Mouse (Mus musculus): Measurements from ENCODE around the gene Zbtb40. TPM values are rescaled to one million over a fixed set of nuclear protein-coding genes. Genes with fewer than 3 reads are reported as not detected.

The Zbtb40 gene
- total and polyA plus RNA-seq, 2 experiments from 2014 or later = 0.87 to 6.2 TPM

DNA sequence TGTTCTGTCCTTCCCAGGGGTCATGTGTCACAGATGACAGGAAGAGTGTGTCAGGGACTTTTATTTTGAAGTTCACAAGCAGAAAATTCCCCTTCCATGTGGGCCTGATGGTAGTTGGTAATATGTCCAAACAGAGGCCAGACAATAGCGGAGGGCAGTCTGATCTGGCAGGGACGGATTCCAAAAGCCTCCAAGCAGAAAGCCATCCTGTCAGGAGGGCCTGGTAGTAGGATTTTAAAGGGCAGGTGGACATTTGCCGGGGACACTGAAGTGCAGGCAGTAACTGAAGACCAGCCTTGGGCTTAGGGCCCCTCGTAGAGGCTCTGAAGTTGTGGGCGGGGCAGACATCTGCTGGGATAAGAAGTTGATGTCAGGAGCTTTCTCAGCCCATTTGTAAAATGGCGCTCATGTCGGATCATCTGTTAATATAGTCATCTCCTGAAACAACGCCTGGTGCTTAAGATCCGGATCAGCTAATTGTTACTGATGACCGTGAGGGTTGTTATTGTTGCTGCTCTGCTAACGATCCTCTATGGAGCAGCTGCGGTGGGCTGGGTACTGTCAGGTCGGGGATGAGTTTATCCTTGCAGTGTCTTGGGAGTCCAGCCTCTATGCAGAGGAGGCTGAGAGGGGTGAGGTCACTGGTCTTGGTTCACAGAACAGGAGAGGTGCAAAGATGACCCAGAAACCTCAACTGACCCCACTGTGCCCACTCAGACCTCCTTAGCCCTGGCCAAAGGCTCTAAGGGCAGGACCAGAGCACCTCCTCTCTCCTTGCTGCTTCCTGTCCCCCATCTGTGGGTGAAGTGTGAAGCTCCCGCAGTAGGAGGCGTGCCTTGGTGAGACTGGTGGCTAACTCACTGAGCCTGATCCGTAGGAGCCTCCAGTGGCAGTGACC is 81.9 kb downstream of the Zbtb40 start:
- H3K27ac ChIP-seq (ENCODE audit: low read depth, low read length) = peak overlapping the region; percentile 45; the same call in 1 of the 2 replicates
- H3K4me1 ChIP-seq (ENCODE audit: insufficient read depth) = peaks cover 16% of the 10 kb centered on the region
- H3K4me2 ChIP-seq (ENCODE audit: low read depth) = 0 out of 2 replicates have a peak overlapping the region, but pooled peaks have one; percentile 31
- no peak overlapping the region for H3K4me3 ChIP-seq (ENCODE audit: low read depth, low read length)
- WGBS = 35% methylated on average over 16 of the region's 16 CpGs
- TF ChIP-seq CTCF (IDR thresholded peaks at IDR 0.05; ENCODE audit: low read depth) = no peak
- no peaks in the 10 kb centered on the region for H3K9me3 ChIP-seq (ENCODE audit: low read length)
- ATAC-seq = no peak
- DNase-seq = no peak
- no peak overlapping the region for H3K9ac ChIP-seq
- no peaks in the 10 kb centered on the region for H3K27me3 ChIP-seq (ENCODE audit: insufficient read depth, low read length)
- H3K36me3 ChIP-seq (ENCODE audit: insufficient read depth) = no peaks in the 10 kb centered on the region

DNA sequence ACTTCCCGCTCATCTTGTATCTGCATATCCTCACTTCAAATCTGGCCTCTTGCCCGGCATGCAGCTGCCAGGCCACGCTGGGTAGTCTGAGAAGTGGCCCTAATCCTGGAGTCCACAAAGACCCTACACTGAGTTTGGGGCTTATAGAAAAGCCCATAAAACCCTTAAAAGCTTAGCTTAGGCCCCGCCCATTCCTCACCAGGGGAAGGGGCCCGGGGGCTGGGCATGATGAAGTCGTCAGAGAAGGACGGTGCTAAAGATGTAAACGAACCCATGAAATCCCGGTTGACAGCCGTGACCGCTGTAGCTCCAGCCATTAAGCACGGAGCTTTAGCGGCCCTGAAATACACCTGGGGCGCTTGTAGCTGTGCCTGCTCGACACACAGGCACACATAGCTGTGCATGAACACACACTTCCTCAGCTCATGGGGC is 83.6 kb downstream of the Zbtb40 start:
- 23% methylated on average over 15 of the region's 15 CpGs for WGBS
- H3K27ac ChIP-seq (ENCODE audit: low read depth, low read length) = no peak overlapping the region
- no peak for ATAC-seq
- peaks cover 16% of the 10 kb centered on the region for H3K4me1 ChIP-seq (ENCODE audit: insufficient read depth)
- H3K4me2 ChIP-seq (ENCODE audit: low read depth) = no peak overlapping the region
- H3K9ac ChIP-seq = no peak overlapping the region
- no peak overlapping the region for H3K4me3 ChIP-seq (ENCODE audit: low read depth, low read length)
- no peaks in the 10 kb centered on the region for H3K36me3 ChIP-seq (ENCODE audit: insufficient read depth)
- H3K27me3 ChIP-seq (ENCODE audit: insufficient read depth, low read length) = no peaks in the 10 kb centered on the region
- no peaks in the 10 kb centered on the region for H3K9me3 ChIP-seq (ENCODE audit: low read length)
- DNase-seq = no peak
- no peak for TF ChIP-seq CTCF (IDR thresholded peaks at IDR 0.05; ENCODE audit: low read depth)

DNA sequence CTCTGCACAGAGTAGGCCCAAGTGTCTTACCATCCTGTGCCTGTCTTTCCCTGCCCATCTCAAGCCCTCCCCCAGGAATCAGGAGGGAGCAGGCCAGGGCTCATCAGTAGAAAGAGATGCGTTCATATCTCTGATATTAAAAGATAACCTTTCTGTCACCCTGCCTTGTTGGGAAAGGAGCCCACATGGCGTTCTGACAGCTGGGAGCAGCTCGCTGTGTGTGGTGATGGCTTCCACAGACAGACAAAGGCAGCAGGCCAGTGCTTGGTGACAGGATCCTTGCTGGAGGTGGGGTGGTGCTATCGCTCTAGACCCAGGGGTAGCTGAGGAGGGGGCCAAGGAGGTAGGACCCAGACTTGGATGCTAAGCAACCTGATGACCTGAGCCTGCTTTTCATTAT is 86.2 kb downstream of the Zbtb40 start:
- H3K27ac ChIP-seq (ENCODE audit: low read depth, low read length) = no peak overlapping the region
- no peaks in the 10 kb centered on the region for H3K9me3 ChIP-seq (ENCODE audit: low read length)
- H3K4me2 ChIP-seq (ENCODE audit: low read depth) = no peak overlapping the region
- WGBS = 53% methylated on average over 4 of the region's 4 CpGs
- no peak for TF ChIP-seq CTCF (IDR thresholded peaks at IDR 0.05; ENCODE audit: low read depth)
- peaks cover 12% of the 10 kb centered on the region for H3K27me3 ChIP-seq (ENCODE audit: insufficient read depth, low read length)
- no peak overlapping the region for H3K9ac ChIP-seq
- no peaks in the 10 kb centered on the region for H3K36me3 ChIP-seq (ENCODE audit: insufficient read depth)
- H3K4me3 ChIP-seq (ENCODE audit: low read depth, low read length) = no peak overlapping the region
- H3K4me1 ChIP-seq (ENCODE audit: insufficient read depth) = peaks cover 16% of the 10 kb centered on the region
- DNase-seq = no peak
- ATAC-seq = no peak

DNA sequence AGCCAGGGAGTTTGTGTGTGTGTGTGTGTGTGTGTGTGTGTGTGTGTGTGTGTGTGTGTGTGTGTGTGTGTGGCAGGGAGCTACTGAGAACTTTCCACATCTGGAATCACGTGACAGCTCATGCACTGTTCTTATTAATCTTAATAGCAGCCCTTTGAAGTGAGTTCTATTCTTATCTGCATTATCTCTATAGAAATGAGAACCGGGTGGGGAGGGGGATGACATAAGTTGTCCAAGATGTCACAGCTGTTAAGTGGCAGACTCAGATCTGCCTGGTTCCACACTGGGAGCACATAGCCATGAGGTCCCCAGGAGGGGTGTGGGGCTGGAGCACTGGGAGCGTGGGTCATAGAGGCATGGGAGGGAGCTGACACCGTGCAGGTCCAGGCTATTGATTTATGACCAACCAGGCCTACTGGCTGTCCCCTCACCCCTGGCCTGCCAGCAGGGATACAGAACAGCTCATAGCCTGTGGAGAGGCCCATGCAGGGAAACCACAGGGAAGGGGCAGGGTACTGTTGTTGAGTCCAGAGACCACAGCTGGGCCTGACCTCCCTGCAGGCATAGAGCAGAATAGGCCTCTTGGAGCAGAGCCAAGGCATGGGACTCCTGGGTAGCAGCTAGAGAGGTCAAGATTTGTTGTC is 86.8 kb downstream of the Zbtb40 start:
- ATAC-seq (peak; percentile 27; the same call in 1 of the 2 replicates), DNase-seq (no peak)
- Histone ChIP-seq H3K9ac (no peak overlapping the region), H3K4me1 (ENCODE audit: insufficient read depth) (peaks cover 9% of the 10 kb centered on the region; the same call in 1 of the 2 replicates), H3K27ac (ENCODE audit: low read depth, low read length) (no peak overlapping the region), H3K9me3 (ENCODE audit: low read length) (no peaks in the 10 kb centered on the region), H3K36me3 (ENCODE audit: insufficient read depth) (no peaks in the 10 kb centered on the region), H3K4me2 (ENCODE audit: low read depth) (no peak overlapping the region), H3K4me3 (ENCODE audit: low read depth, low read length) (no peak overlapping the region), H3K27me3 (ENCODE audit: insufficient read depth, low read length) (peaks cover 18% of the 10 kb centered on the region)
- WGBS = 44% methylated on average over 4 of the region's 4 CpGs
- no peak for TF ChIP-seq CTCF (IDR thresholded peaks at IDR 0.05; ENCODE audit: low read depth)

DNA sequence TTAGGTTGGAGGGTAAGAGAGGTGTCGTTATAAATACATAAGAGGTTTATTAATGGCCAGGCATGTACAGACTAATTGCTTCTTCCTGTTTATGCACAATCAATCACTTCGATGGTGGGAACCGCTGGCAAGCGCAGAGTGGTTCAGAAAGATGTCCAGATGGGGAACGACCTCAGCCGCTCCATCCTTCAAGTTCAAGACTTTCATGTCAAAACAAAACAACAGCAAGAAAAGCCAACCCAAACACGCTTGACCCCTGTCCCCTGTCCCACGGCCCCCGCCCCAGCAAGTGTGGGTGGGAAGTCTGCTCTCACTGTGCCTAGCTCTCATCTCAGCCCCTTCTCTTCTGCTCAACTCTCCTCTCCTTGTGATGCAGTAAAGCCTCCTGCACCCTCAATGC is 88.0 kb downstream of the Zbtb40 start:
- no peak for TF ChIP-seq CTCF (IDR thresholded peaks at IDR 0.05; ENCODE audit: low read depth)

DNA sequence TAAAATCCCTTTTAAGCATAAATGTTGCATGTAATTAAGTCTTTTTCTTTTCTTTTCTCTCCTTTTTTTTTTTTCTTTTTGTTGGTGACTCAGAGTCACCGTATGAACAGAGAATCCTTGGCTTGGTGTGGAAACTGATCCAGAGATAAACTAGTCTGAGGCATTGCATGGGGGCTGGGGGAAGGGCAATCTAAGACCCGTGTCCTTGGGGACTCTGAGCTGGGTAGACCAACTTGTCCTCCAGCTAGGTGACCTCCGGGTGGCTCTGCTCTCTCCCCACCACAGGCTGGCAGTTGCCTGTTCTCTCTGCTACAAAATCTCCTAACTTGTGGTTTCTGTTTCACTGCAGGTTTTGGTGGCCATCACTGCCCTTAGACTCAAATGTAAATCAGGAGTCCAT is 88.5 kb downstream of the Zbtb40 start:
- Histone ChIP-seq H3K27me3 (ENCODE audit: insufficient read depth, low read length) (peaks cover 18% of the 10 kb centered on the region), H3K27ac (ENCODE audit: low read depth, low read length) (no peak overlapping the region), H3K9ac (no peak overlapping the region), H3K4me2 (ENCODE audit: low read depth) (no peak overlapping the region), H3K36me3 (ENCODE audit: insufficient read depth) (no peaks in the 10 kb centered on the region), H3K9me3 (ENCODE audit: low read length) (no peaks in the 10 kb centered on the region), H3K4me3 (ENCODE audit: low read depth, low read length) (no peak overlapping the region), H3K4me1 (ENCODE audit: insufficient read depth) (peaks cover 5% of the 10 kb centered on the region; the same call in 1 of the 2 replicates)
- no peak for DNase-seq
- TF ChIP-seq CTCF (IDR thresholded peaks at IDR 0.05; ENCODE audit: low read depth) = no peak
- WGBS = 44% methylated on average over 3 of the region's 3 CpGs
- ATAC-seq = no peak

More for the DNA sequence above, 88.0 kb downstream of the Zbtb40 start:
- WGBS = 65% methylated on average over 9 of the region's 9 CpGs
- ATAC-seq = no peak
- Histone ChIP-seq H3K4me3 (ENCODE audit: low read depth, low read length) (no peak overlapping the region), H3K9ac (no peak overlapping the region), H3K4me1 (ENCODE audit: insufficient read depth) (peaks cover 5% of the 10 kb centered on the region; the same call in 1 of the 2 replicates), H3K27ac (ENCODE audit: low read depth, low read length) (no peak overlapping the region), H3K36me3 (ENCODE audit: insufficient read depth) (no peaks in the 10 kb centered on the region), H3K9me3 (ENCODE audit: low read length) (no peaks in the 10 kb centered on the region), H3K4me2 (ENCODE audit: low read depth) (no peak overlapping the region), H3K27me3 (ENCODE audit: insufficient read depth, low read length) (peaks cover 18% of the 10 kb centered on the region)
- no peak for DNase-seq

All from forebrain, postnatal 0 days (tissue).